Mouse (Mus musculus): ENCODE data around the gene D630003M21Rik. TPM values are rescaled to one million over a fixed set of nuclear protein-coding genes. Genes with fewer than 3 reads are reported as not detected.

The D630003M21Rik gene
- 4.7 and 5.4 TPM in 2 replicates for polyA plus RNA-seq (2015; fragmentation: Nextera tagmentation; extraction: Ambion mirVana)

GRCm38 (mm10) chr2:158228670-158229502, at the start of gene D630003M21Rik:
Gene D630003M21Rik, minus strand, starts transcription at chr2:158229222.
- no peaks in the 10 kb centered on the region; the same call in 1 of the 2 replicates for H3K9me3 ChIP-seq (replicated peaks; ENCODE audit: control insufficient read depth, low read length)
- no peaks in the 10 kb centered on the region for H3K36me3 ChIP-seq (ENCODE audit: control insufficient read depth, insufficient read depth, low read length)
- peak within 1 kb of the TSS; percentile 84 for H3K4me2 ChIP-seq (ENCODE audit: low read depth, low read length)
- WGBS = 1% methylated on average over 42 of the region's 55 CpGs
- H3K27me3 ChIP-seq (ENCODE audit: control insufficient read depth, insufficient read depth, low read length) = peaks cover 4% of the 10 kb centered on the region; the same call in 1 of the 2 replicates
- peak within 1 kb of the TSS; percentile 51 for H3K4me3 ChIP-seq (replicated peaks; ENCODE audit: low read length)
- peaks cover 21% of the 10 kb centered on the region for H3K4me1 ChIP-seq (ENCODE audit: control insufficient read depth, insufficient read depth, low read length)
- peak within 1 kb of the TSS; percentile 73 for H3K9ac ChIP-seq (ENCODE audit: low read length)
- ATAC-seq (ENCODE audit: insufficient read depth, low FRiP score) = peak; percentile 35
- peak within 1 kb of the TSS; percentile 57; the same call in 1 of the 2 replicates for H3K27ac ChIP-seq (ENCODE audit: low read length)

GRCm38 (mm10) chr2:158276878-158277277, 47.9 kb upstream of the D630003M21Rik start:
- peaks cover 3% of the 10 kb centered on the region; the same call in 1 of the 2 replicates for H3K4me1 ChIP-seq (ENCODE audit: control insufficient read depth, insufficient read depth, low read length)
- 72% methylated on average over 4 of the region's 4 CpGs for WGBS

GRCm38 (mm10) chr2:158276451-158276850, 47.4 kb upstream of the D630003M21Rik start:
- no peaks in the 10 kb centered on the region for H3K9me3 ChIP-seq (replicated peaks; ENCODE audit: control insufficient read depth, low read length)
- no peak overlapping the region for H3K4me2 ChIP-seq (ENCODE audit: low read depth, low read length)
- WGBS = 70% methylated on average over 6 of the region's 6 CpGs
- H3K9ac ChIP-seq (ENCODE audit: low read length) = no peak overlapping the region
- ATAC-seq (ENCODE audit: insufficient read depth, low FRiP score) = no peak
- H3K27me3 ChIP-seq (ENCODE audit: control insufficient read depth, insufficient read depth, low read length) = no peaks in the 10 kb centered on the region
- H3K4me1 ChIP-seq (ENCODE audit: control insufficient read depth, insufficient read depth, low read length) = peaks cover 3% of the 10 kb centered on the region; the same call in 1 of the 2 replicates
- H3K4me3 ChIP-seq (replicated peaks; ENCODE audit: low read length) = no peak overlapping the region
- no peak overlapping the region for H3K27ac ChIP-seq (ENCODE audit: low read length)
- no peaks in the 10 kb centered on the region for H3K36me3 ChIP-seq (ENCODE audit: control insufficient read depth, insufficient read depth, low read length)

More at GRCm38 (mm10) chr2:158276878-158277277, 47.9 kb upstream of the D630003M21Rik start:
- Histone ChIP-seq H3K4me2 (ENCODE audit: low read depth, low read length) (no peak overlapping the region), H3K27me3 (ENCODE audit: control insufficient read depth, insufficient read depth, low read length) (no peaks in the 10 kb centered on the region), H3K9me3 (replicated peaks; ENCODE audit: control insufficient read depth, low read length) (no peaks in the 10 kb centered on the region), H3K36me3 (ENCODE audit: control insufficient read depth, insufficient read depth, low read length) (no peaks in the 10 kb centered on the region), H3K27ac (ENCODE audit: low read length) (no peak overlapping the region), H3K9ac (ENCODE audit: low read length) (no peak overlapping the region), H3K4me3 (replicated peaks; ENCODE audit: low read length) (no peak overlapping the region)
- no peak for ATAC-seq (ENCODE audit: insufficient read depth, low FRiP score)

GRCm38 (mm10) chr2:158275811-158276210, 46.8 kb upstream of the D630003M21Rik start:
- H3K9me3 ChIP-seq (replicated peaks; ENCODE audit: control insufficient read depth, low read length) = no peaks in the 10 kb centered on the region
- H3K4me2 ChIP-seq (ENCODE audit: low read depth, low read length) = no peak overlapping the region
- 62% methylated on average over 4 of the region's 4 CpGs for WGBS
- H3K4me3 ChIP-seq (replicated peaks; ENCODE audit: low read length) = no peak overlapping the region
- no peaks in the 10 kb centered on the region for H3K27me3 ChIP-seq (ENCODE audit: control insufficient read depth, insufficient read depth, low read length)
- ATAC-seq (ENCODE audit: insufficient read depth, low FRiP score) = no peak
- no peaks in the 10 kb centered on the region for H3K36me3 ChIP-seq (ENCODE audit: control insufficient read depth, insufficient read depth, low read length)
- no peak overlapping the region for H3K9ac ChIP-seq (ENCODE audit: low read length)
- H3K4me1 ChIP-seq (ENCODE audit: control insufficient read depth, insufficient read depth, low read length) = peaks cover 3% of the 10 kb centered on the region; the same call in 1 of the 2 replicates
- H3K27ac ChIP-seq (ENCODE audit: low read length) = no peak overlapping the region

- H3K9ac ChIP-seq (ENCODE audit: low read length) = no peak overlapping the region
- H3K36me3 ChIP-seq (ENCODE audit: control insufficient read depth, insufficient read depth, low read length) = no peaks in the 10 kb centered on the region
- ATAC-seq (ENCODE audit: insufficient read depth, low FRiP score) = no peak
- H3K9me3 ChIP-seq (replicated peaks; ENCODE audit: control insufficient read depth, low read length) = no peaks in the 10 kb centered on the region
- no peaks in the 10 kb centered on the region for H3K27me3 ChIP-seq (ENCODE audit: control insufficient read depth, insufficient read depth, low read length)
- H3K4me2 ChIP-seq (ENCODE audit: low read depth, low read length) = no peak overlapping the region
- WGBS = 86% methylated on average over 3 of the region's 3 CpGs
- no peak overlapping the region for H3K4me3 ChIP-seq (replicated peaks; ENCODE audit: low read length)
- H3K27ac ChIP-seq (ENCODE audit: low read length) = no peak overlapping the region
- peaks cover 3% of the 10 kb centered on the region; the same call in 1 of the 2 replicates for H3K4me1 ChIP-seq (ENCODE audit: control insufficient read depth, insufficient read depth, low read length)
Measured at GRCm38 (mm10) chr2:158275349-158275748, 46.3 kb upstream of the D630003M21Rik start.

- Histone ChIP-seq H3K4me3 (replicated peaks; ENCODE audit: low read length) (no peak overlapping the region), H3K27me3 (ENCODE audit: control insufficient read depth, insufficient read depth, low read length) (no peaks in the 10 kb centered on the region), H3K4me1 (ENCODE audit: control insufficient read depth, insufficient read depth, low read length) (peaks cover 3% of the 10 kb centered on the region; the same call in 1 of the 2 replicates), H3K9ac (ENCODE audit: low read length) (no peak overlapping the region), H3K4me2 (ENCODE audit: low read depth, low read length) (no peak overlapping the region), H3K9me3 (replicated peaks; ENCODE audit: control insufficient read depth, low read length) (no peaks in the 10 kb centered on the region), H3K27ac (ENCODE audit: low read length) (no peak overlapping the region), H3K36me3 (ENCODE audit: control insufficient read depth, insufficient read depth, low read length) (no peaks in the 10 kb centered on the region)
- 20% methylated on average over 2 of the region's 2 CpGs for WGBS
- no peak for ATAC-seq (ENCODE audit: insufficient read depth, low FRiP score)
Measured at GRCm38 (mm10) chr2:158273646-158274045, 44.6 kb upstream of the D630003M21Rik start.

GRCm38 (mm10) chr2:158270017-158270416, 41.0 kb upstream of the D630003M21Rik start:
- H3K36me3 ChIP-seq (ENCODE audit: control insufficient read depth, insufficient read depth, low read length) = no peaks in the 10 kb centered on the region
- H3K9me3 ChIP-seq (replicated peaks; ENCODE audit: control insufficient read depth, low read length) = no peaks in the 10 kb centered on the region
- no peak overlapping the region for H3K9ac ChIP-seq (ENCODE audit: low read length)
- H3K27ac ChIP-seq (ENCODE audit: low read length) = no peak overlapping the region
- ATAC-seq (ENCODE audit: insufficient read depth, low FRiP score) = no peak
- no peak overlapping the region for H3K4me2 ChIP-seq (ENCODE audit: low read depth, low read length)
- 81% methylated on average over 8 of the region's 8 CpGs for WGBS
- no peak overlapping the region for H3K4me3 ChIP-seq (replicated peaks; ENCODE audit: low read length)
- H3K4me1 ChIP-seq (ENCODE audit: control insufficient read depth, insufficient read depth, low read length) = peaks cover 3% of the 10 kb centered on the region; the same call in 1 of the 2 replicates
- H3K27me3 ChIP-seq (ENCODE audit: control insufficient read depth, insufficient read depth, low read length) = no peaks in the 10 kb centered on the region

- WGBS = 79% methylated on average over 3 of the region's 3 CpGs
- H3K36me3 ChIP-seq (ENCODE audit: control insufficient read depth, insufficient read depth, low read length) = no peaks in the 10 kb centered on the region
- ATAC-seq (ENCODE audit: insufficient read depth, low FRiP score) = no peak
- H3K9me3 ChIP-seq (replicated peaks; ENCODE audit: control insufficient read depth, low read length) = no peaks in the 10 kb centered on the region
- no peak overlapping the region for H3K4me3 ChIP-seq (replicated peaks; ENCODE audit: low read length)
- H3K4me1 ChIP-seq (ENCODE audit: control insufficient read depth, insufficient read depth, low read length) = no peaks in the 10 kb centered on the region
- no peak overlapping the region for H3K4me2 ChIP-seq (ENCODE audit: low read depth, low read length)
- no peak overlapping the region for H3K9ac ChIP-seq (ENCODE audit: low read length)
- 0 out of 2 replicates have a peak, but pooled peaks cover 1% of the 10 kb centered on the region for H3K27me3 ChIP-seq (ENCODE audit: control insufficient read depth, insufficient read depth, low read length)
- H3K27ac ChIP-seq (ENCODE audit: low read length) = no peak overlapping the region
Measured at GRCm38 (mm10) chr2:158264877-158265276, 35.9 kb upstream of the D630003M21Rik start.

GRCm38 (mm10) chr2:158259498-158259897, 30.5 kb upstream of the D630003M21Rik start:
- H3K27me3 ChIP-seq (ENCODE audit: control insufficient read depth, insufficient read depth, low read length) = 0 out of 2 replicates have a peak, but pooled peaks cover 2% of the 10 kb centered on the region
- ATAC-seq (ENCODE audit: insufficient read depth, low FRiP score) = no peak
- peaks cover 16% of the 10 kb centered on the region; the same call in 1 of the 2 replicates for H3K4me1 ChIP-seq (ENCODE audit: control insufficient read depth, insufficient read depth, low read length)
- H3K9ac ChIP-seq (ENCODE audit: low read length) = no peak overlapping the region
- no peak overlapping the region for H3K4me3 ChIP-seq (replicated peaks; ENCODE audit: low read length)
- WGBS = 68% methylated on average over 8 of the region's 8 CpGs
- no peaks in the 10 kb centered on the region for H3K36me3 ChIP-seq (ENCODE audit: control insufficient read depth, insufficient read depth, low read length)
- no peak overlapping the region for H3K27ac ChIP-seq (ENCODE audit: low read length)
- no peak overlapping the region for H3K4me2 ChIP-seq (ENCODE audit: low read depth, low read length)
- H3K9me3 ChIP-seq (replicated peaks; ENCODE audit: control insufficient read depth, low read length) = no peaks in the 10 kb centered on the region
